Mouse (Mus musculus) testis, adult 2 months (tissue): ENCODE data around the gene Tmem200c. TPM values are rescaled to one million over a fixed set of nuclear protein-coding genes. Genes with fewer than 3 reads are reported as not detected.

Source experiments
- H3K27ac ChIP-seq: fragments of 200-500 bp; 2 replicates; pipeline ENCODE4 v1.5.1; 2012; ENCODE audit warnings: low read depth, low read length; ENCODE audit not compliant: control insufficient read depth, insufficient read depth
- H3K27me3 ChIP-seq: fragments of 200-500 bp; 2 replicates; pipeline ENCODE4 v1.6.1; 2012; ENCODE audit warnings: mild to moderate bottlenecking, low read length, moderate library complexity; ENCODE audit not compliant: control insufficient read depth, insufficient read depth
- H3K36me3 ChIP-seq: fragments of 200-500 bp; 2 replicates; pipeline ENCODE4 v1.6.1; 2012; ENCODE audit warnings: mild to moderate bottlenecking, low read length; ENCODE audit not compliant: control insufficient read depth, insufficient read depth
- H3K4me1 ChIP-seq: fragments of 200-500 bp; 2 replicates; pipeline ENCODE4 v1.6.1; 2012; ENCODE audit warnings: low read length; ENCODE audit not compliant: control insufficient read depth, insufficient read depth
- H3K4me3 ChIP-seq: fragments of 200-500 bp; 2 replicates; pipeline ENCODE4 v1.5.1; 2012; ENCODE audit warnings: low read depth, mild to moderate bottlenecking, low read length, moderate library complexity, mixed read lengths; ENCODE audit not compliant: control insufficient read depth
- CTCF ChIP-seq: fragments of 200-500 bp; IDR thresholded peaks from 2 replicates; pipeline ENCODE4 v1.5.1; 2012; ENCODE audit warnings: low read depth, mild to moderate bottlenecking, inconsistent platforms, low read length, moderate library complexity; ENCODE audit not compliant: control insufficient read depth, insufficient read depth, insufficient replicate concordance
- POLR2A ChIP-seq: fragments of 200-500 bp; IDR thresholded peaks from 2 replicates; pipeline ENCODE4 v1.6.1; 2012; ENCODE audit warnings: low read depth, mild to moderate bottlenecking, inconsistent platforms, low read length, moderate library complexity; ENCODE audit not compliant: control insufficient read depth
- polyA plus RNA-seq: library from polyadenylated mRNA; depleted of rRNA; stranded (reverse); fragments of >200 nt; gene quantifications from 2 replicates; pipeline ENCODE4 v1.2.3, GENCODE M21; 2012; rRNA removed

Gene Tmem200c
- polyA plus RNA-seq, 1 experiment, result 0.07 TPM

- H3K4me3 ChIP-seq, result no peak overlapping the region
- no peaks in the 10 kb centered on the region for H3K36me3 ChIP-seq
- TF ChIP-seq CTCF (no peak), POLR2A (no peak)
- no peaks in the 10 kb centered on the region for H3K27me3 ChIP-seq
- H3K27ac ChIP-seq, result no peak overlapping the region
- no peaks in the 10 kb centered on the region for H3K4me1 ChIP-seq
Observed at GRCm38 (mm10) chr17:68874021-68874420, 47.6 kb downstream of the Tmem200c start.

DNA sequence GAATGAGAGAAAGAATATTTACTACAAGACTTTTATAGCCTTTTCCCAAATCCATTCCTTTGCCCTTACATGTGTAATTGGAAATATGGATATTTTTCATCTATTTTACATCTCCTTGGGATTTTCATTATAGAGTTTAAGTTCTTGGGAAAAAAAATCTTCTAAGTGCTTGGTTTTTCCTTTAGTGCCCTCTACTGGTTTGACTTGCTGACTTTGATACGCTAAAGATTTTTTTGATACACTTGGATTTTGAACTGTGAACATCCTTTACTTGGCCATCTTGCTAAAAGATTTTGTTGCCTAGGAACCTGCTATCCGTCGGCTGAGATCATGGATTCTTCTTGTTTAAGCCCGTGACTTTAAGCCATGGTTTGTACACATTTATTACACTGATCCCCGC lies 48.8 kb downstream of the Tmem200c start:
- no peak overlapping the region for H3K27ac ChIP-seq
- H3K4me1 ChIP-seq, result no peaks in the 10 kb centered on the region
- no peak for TF ChIP-seq POLR2A
- TF ChIP-seq CTCF, result no peak
- H3K36me3 ChIP-seq, result no peaks in the 10 kb centered on the region
- H3K4me3 ChIP-seq, result no peak overlapping the region
- H3K27me3 ChIP-seq, result no peaks in the 10 kb centered on the region

DNA sequence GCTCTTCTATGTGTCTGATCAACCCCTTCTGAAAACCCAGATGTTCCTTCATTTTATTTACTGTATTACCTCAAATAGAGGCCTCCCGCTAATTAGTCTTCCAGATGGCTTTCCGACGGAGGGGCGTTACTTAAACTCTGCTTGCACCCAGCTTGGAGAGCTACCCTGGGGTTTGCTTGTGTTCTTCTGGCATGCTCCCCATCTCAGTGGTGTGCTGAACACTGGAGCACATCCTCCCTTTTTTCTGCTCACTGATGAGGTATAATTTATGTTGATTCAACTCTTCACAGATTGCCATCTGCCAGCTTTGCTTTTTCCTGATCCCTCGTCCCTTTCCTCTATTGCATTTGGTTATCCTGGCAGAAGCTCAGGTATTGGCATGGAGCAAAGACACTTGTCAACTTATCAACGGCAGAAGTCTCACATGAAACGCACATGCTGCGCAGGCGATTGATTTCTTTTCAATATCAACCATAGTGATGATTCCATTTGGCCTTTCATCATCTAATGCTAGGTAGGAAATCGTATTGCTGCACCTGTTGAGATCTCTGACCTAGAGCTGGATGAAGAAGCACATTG lies 49.6 kb downstream of the Tmem200c start:
- Histone ChIP-seq H3K4me1 (no peaks in the 10 kb centered on the region), H3K27me3 (no peaks in the 10 kb centered on the region), H3K4me3 (no peak overlapping the region), H3K36me3 (no peaks in the 10 kb centered on the region), H3K27ac (no peak overlapping the region)
- TF ChIP-seq CTCF (no peak), POLR2A (no peak)

- no peaks in the 10 kb centered on the region for H3K36me3 ChIP-seq
- TF ChIP-seq CTCF, result no peak
- TF ChIP-seq POLR2A, result no peak
- no peak overlapping the region for H3K4me3 ChIP-seq
- peaks cover 2% of the 10 kb centered on the region; the same call in 1 of the 2 replicates for H3K4me1 ChIP-seq
- H3K27ac ChIP-seq, result no peak overlapping the region
- no peaks in the 10 kb centered on the region for H3K27me3 ChIP-seq
Observed at GRCm38 (mm10) chr17:68881725-68882524, 55.5 kb downstream of the Tmem200c start.

- no peaks in the 10 kb centered on the region for H3K27me3 ChIP-seq
- H3K4me1 ChIP-seq, result peaks cover 2% of the 10 kb centered on the region; the same call in 1 of the 2 replicates
- H3K36me3 ChIP-seq, result no peaks in the 10 kb centered on the region
- no peak overlapping the region for H3K4me3 ChIP-seq
- TF ChIP-seq POLR2A (no peak), CTCF (no peak)
- H3K27ac ChIP-seq, result no peak overlapping the region
Observed at GRCm38 (mm10) chr17:68883474-68884083, 57.2 kb downstream of the Tmem200c start.

GRCm38 (mm10) chr17:68890672-68891071 lies 64.2 kb downstream of the Tmem200c start:
- TF ChIP-seq CTCF, result no peak
- TF ChIP-seq POLR2A, result no peak
- Histone ChIP-seq H3K4me1 (no peaks in the 10 kb centered on the region), H3K27ac (no peak overlapping the region), H3K27me3 (no peaks in the 10 kb centered on the region), H3K4me3 (no peak overlapping the region), H3K36me3 (no peaks in the 10 kb centered on the region)

Other genes with a start within 250 kb of the Tmem200c start
- gene Epb41l3, start 249.1 kb downstream of the Tmem200c start, polyA plus RNA-seq, result 46.7 and 46.9 TPM in 2 replicates